Mouse (Mus musculus) layer of hippocampus, adult 2 months (tissue): ENCODE measurements around the gene Fndc5. TPM values are rescaled to one million over a fixed set of nuclear protein-coding genes. Genes with fewer than 3 reads are reported as not detected.

Source experiments
- DNase-seq, 2 experiments: peaks; one replicate each; pipeline ENCODE4 v3.0.0; 2022; ENCODE audit warnings: low spot score in 2 of 2
- H3K27ac ChIP-seq: fragments of 200-600 bp; 2 replicates; pipeline ENCODE4 v1.8.1; 2022
- H3K4me3 ChIP-seq: fragments of 200-600 bp; 2 replicates; pipeline ENCODE4 v1.8.1; 2022; ENCODE audit warnings: mild to moderate bottlenecking
- CTCF ChIP-seq: fragments of 200-600 bp; conservative IDR thresholded peaks from 2 replicates; pipeline ENCODE4 v1.8.1; 2022; ENCODE audit warnings: antibody characterized with exemption, mild to moderate bottlenecking, moderate library complexity
- long read RNA-seq, 2 experiments: library from polyadenylated mRNA; stranded (forward); transcript quantifications; one replicate each; pipeline ENCODE4 v2.0.0; 2021; ENCODE audit warnings: borderline mapping rate in 2 of 2
- total RNA-seq, 2 experiments: library from RNA; stranded (reverse); gene quantifications; 2 replicates each; pipeline ENCODE4 v1.2.3; 2021

The Fndc5 gene
- total RNA-seq, result 10 to 100 TPM; 77.5 to 78.6 TPM
- long read RNA-seq, experiment 1, transcript Fndc5-201 (6 exons, 2,763 nt), result major isoform, 42 of 95 reads
- long read RNA-seq, experiment 1, partial matches to known transcripts, result 8 of 95 reads
- long read RNA-seq, experiment 1, other reads (novel, unspliced or antisense), result 45 of 95 reads
- long read RNA-seq, experiment 2, transcript Fndc5-201 (6 exons, 2,763 nt), result major isoform, 52 of 92 reads
- long read RNA-seq, experiment 2, partial matches to known transcripts, result 6 of 92 reads
- long read RNA-seq, experiment 2, other reads (novel, unspliced or antisense), result 34 of 92 reads

- TF ChIP-seq CTCF, result no peak
- no peak for DNase-seq
- H3K27ac ChIP-seq, result peak within 1 kb of the TSS; percentile 96
These were observed at the start of gene Fndc5 for GRCm38 (mm10) chr4:129136579-129137391. Gene Fndc5, plus strand, starts transcription at chr4:129136999.

DNA sequence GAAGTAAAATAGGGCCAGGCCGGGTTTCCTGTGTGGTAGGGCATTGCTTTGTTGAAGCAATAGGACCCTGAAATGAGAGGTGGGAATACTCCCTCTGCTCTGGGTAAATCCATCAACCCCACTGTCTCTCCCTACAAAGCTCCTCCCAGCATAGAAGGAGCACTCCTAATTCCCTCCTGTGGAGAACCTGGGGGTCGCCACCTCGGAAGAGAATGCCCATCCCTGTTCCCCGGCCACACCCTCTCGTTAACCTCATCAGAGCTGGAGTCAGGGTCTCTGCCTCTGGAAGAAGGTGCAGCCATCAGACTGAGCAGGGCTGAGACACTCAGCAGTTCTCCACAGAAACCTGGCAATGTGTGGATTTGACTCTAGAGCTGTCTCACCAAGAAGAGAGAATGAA lies 48.9 kb upstream of the Fndc5 start:
- no peak overlapping the region for H3K27ac ChIP-seq
- H3K4me3 ChIP-seq, result no peak overlapping the region
- TF ChIP-seq CTCF, result no peak
- DNase-seq, result no peak

More at GRCm38 (mm10) chr4:129136579-129137391, at the start of gene Fndc5:
- H3K4me3 ChIP-seq, result peak within 1 kb of the TSS; percentile 70

GRCm38 (mm10) chr4:129095276-129095675 lies 41.5 kb upstream of the Fndc5 start:
- no peak overlapping the region for H3K27ac ChIP-seq
- TF ChIP-seq CTCF, result no peak
- H3K4me3 ChIP-seq, result no peak overlapping the region
- DNase-seq, result no peak

DNA sequence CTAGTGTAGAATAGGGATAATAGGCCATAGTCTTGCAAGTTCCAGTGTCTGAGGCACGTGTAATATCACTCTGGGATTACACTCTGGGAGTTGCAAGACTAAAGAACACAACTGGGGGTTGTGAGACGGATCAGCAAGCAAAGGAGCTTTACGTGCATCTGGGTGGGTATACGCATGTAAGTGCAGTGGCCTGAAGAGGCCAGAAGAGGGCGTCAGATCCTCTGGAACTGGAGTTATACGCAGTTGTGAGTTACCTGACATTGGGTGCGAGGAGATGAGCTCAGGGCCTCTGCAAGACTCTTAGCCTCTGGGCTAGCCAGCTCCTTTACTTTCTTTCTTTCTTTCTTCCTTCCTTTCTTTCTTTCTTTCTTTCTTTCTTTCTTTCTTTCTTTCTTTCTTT lies 39.8 kb upstream of the Fndc5 start:
- peak; percentile 32 for TF ChIP-seq CTCF

GRCm38 (mm10) chr4:129102133-129102829 lies 34.5 kb upstream of the Fndc5 start:
- TF ChIP-seq CTCF, result no peak
- H3K4me3 ChIP-seq, result no peak overlapping the region
- no peak overlapping the region for H3K27ac ChIP-seq
- DNase-seq, result no peak

More for the DNA sequence above, 39.8 kb upstream of the Fndc5 start:
- no peak overlapping the region for H3K27ac ChIP-seq
- H3K4me3 ChIP-seq, result no peak overlapping the region
- DNase-seq, result no peak

GRCm38 (mm10) chr4:129105356-129105755 lies 31.4 kb upstream of the Fndc5 start, which contains the start of gene Tmem54:
Gene Tmem54, plus strand, starts transcription at chr4:129105548.
- H3K4me3 ChIP-seq, result no peak within 1 kb of the TSS
- no peak for TF ChIP-seq CTCF
- H3K27ac ChIP-seq, result no peak within 1 kb of the TSS
- no peak for DNase-seq

GRCm38 (mm10) chr4:129106073-129106472 lies 30.7 kb upstream of the Fndc5 start:
- TF ChIP-seq CTCF, result no peak
- DNase-seq, result no peak
- Histone ChIP-seq H3K27ac (no peak overlapping the region), H3K4me3 (no peak overlapping the region)

GRCm38 (mm10) chr4:129107348-129107899 lies 29.4 kb upstream of the Fndc5 start:
- no peak for TF ChIP-seq CTCF
- no peak overlapping the region for H3K27ac ChIP-seq
- no peak overlapping the region for H3K4me3 ChIP-seq
- DNase-seq, result no peak

- DNase-seq, result no peak
- no peak for TF ChIP-seq CTCF
- Histone ChIP-seq H3K27ac (no peak overlapping the region), H3K4me3 (no peak overlapping the region)
These were observed 28.2 kb upstream of the Fndc5 start for GRCm38 (mm10) chr4:129108624-129109023.

DNA sequence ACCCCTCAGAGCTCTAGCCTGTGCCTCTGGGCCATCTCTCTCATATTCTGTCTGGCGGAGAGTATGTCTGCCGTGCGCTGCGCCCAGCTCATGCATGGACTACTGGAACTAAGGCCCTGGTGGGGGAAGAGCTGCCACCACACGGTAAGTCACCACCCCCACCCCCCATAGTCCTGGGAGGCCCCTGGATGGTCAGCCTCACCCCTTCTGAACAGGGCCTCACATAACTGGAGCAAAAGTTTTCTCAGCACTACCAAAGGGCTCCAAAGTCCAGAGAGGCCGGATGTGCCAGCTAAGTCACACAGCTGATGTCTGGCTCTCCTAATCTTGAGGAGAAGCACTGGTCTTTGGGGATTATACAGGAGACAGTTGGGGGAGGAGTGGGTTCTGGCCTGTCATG lies 26.0 kb upstream of the Fndc5 start:
- peak in 1 of 2 experiments; percentile 12 for DNase-seq
- no peak overlapping the region for H3K4me3 ChIP-seq
- TF ChIP-seq CTCF, result no peak
- H3K27ac ChIP-seq, result no peak overlapping the region

DNA sequence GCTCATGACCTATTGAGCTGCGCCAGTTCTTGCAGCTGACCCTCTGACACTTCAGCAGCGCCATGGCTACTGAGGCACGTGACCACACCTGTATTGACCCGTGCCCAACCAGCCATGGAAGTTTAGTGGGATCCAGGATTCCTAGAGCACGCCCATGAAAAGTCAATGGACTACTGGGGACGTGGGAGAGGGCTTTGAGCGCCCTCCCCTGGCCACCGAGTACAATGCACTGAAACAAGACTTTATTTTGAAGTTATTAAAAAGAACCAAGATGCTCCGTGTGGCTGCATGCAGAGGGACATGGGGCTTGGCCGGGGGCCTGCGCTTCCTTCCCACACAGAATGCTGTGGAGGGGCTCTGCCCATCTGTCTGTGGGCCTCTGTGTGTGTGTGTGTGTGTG lies 25.4 kb upstream of the Fndc5 start:
- no peak overlapping the region for H3K4me3 ChIP-seq
- TF ChIP-seq CTCF, result peak; percentile 76
- no peak overlapping the region for H3K27ac ChIP-seq
- no peak for DNase-seq

- DNase-seq, result no peak
- peak overlapping the region; percentile 74 for H3K27ac ChIP-seq
- no peak for TF ChIP-seq CTCF
- H3K4me3 ChIP-seq, result no peak overlapping the region
These were observed 24.6 kb upstream of the Fndc5 start for GRCm38 (mm10) chr4:129112231-129112630.
